Mouse (Mus musculus) retina, postnatal 7 days (tissue): Measurements from ENCODE around the gene Akap7.
"Not testable (repeated sequence)": the region's sequence is repeated elsewhere in the genome, so short reads cannot be mapped to it uniquely, and the experiment has no call there.

Experiments
- DNase-seq: peaks from one replicate; pipeline ENCODE4 v3.0.0-alpha.2; 2012; ENCODE audit warnings: low read depth, low spot score

Gene Akap7

GRCm38 (mm10) chr10:25192180-25193073, 115.2 kb downstream of the Akap7 start:
- DNase-seq: no peak

DNA sequence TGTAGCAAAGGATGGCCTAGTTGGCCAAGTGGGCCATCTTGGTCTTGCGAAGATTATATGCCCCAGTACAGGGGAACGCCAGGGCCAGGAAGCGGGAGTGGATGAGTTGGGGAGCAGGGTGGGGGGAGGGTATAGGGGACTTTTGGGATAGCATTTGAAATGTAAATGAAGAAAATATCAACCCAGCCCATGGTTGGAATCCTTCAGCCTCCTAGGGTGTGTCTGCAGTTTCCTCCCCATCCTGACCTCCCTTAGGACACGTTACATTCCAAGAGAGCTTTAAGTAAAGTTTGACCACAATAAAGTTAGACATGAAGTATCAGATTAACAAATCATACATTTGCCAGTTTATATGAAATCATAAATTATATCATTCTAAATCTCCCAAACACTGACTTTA, 116.5 kb downstream of the Akap7 start:
- DNase-seq: no peak

GRCm38 (mm10) chr10:25186240-25186639, 121.4 kb downstream of the Akap7 start:
- not testable (repeated sequence) for DNase-seq

DNA sequence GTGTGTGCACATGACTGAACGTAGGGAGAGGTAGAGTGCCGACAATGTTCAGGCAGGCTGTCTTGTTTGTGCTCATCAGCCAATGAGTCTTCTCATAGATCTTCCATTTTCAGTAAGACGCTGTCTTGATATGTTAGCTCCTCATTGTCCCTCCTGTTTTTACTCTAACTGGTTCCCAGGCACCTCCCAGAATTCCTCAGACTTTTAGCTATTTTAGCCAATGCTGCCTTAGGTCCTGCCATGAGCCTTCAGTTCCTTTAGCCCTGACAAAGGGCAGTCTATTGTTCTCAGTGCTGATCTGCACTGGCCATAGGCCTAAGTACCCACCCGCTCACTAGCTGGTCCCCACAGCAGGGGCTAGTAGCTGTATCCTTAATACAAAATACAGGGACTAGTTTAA, 122.0 kb downstream of the Akap7 start:
- DNase-seq: no peak

DNA sequence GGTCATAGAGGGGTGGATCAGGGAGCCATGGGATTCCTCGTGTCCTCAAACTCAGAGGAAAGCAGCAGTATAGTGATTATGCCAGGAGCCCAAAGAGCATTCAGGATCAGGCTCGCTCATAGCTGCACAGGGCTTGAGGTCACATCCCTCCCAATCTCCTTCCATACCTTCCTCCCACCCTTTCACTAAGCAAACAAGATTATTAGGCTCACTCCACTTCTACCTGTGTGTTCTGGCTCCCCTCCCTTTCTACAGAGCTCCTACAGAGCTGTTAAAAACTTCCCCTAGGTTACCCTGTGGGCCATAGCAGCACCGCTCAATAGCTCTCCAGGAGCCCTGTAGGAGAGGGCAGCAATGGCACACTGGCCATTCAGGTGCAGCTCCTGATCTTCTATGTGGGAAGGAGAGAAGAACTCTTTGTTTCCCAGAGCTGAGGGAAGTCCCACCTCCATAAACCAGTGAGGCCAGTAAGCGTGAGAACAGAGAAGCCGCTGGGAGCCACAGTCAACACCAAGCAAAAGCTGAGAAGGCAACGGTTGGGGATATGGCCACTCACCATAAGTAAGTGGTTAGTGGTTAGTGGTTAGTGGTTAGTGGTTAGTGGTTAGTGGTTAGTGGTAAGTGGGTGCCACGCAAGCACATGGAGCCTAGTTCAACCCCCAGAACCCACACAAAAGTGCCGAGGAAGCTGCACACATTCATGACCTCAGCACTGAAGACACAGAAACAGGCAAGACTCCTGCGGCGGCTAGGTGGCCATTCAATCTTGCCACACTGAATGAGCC, 122.7 kb downstream of the Akap7 start:
- no peak for DNase-seq

DNA sequence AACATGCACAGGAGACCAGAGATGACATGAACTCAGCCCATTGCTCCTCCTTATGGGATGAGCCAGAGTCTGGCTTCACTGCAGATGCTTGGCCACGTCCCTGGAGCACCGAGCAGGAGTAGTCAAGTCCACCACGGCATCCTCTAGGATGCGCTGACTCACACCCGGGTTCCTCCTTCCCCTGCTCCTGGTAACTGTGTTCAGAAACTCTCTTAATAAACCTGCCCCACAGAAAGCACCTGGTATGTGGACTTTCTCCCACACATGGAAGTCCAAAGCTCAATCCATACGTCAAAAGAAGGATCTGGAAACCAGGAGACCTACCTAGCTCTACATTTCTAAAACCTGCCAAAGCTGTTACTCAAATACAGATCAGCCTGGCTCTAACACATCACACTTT, 124.4 kb downstream of the Akap7 start:
- no peak for DNase-seq

GRCm38 (mm10) chr10:25179030-25179429, 128.6 kb downstream of the Akap7 start:
- DNase-seq: no peak

GRCm38 (mm10) chr10:25177270-25177669, 130.4 kb downstream of the Akap7 start:
- DNase-seq: no peak

DNA sequence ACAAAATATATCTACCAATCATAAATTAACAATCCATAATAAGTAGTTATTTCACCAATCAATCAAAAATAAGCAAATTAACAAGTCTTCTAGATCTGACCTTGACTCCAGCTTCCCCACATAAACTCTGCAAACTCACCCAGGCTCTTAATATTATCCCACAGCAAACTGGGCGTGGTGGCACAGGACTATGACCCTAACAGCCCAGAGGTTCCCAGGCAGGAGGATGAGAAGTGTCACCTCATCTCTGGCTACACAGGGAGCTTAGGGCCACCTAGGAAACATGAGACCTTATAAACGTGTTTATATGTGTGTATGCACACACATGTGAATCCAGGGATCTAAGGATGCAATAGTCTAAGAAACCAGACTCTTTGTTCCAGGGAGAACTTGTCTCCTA, 132.8 kb downstream of the Akap7 start:
- DNase-seq: no peak

GRCm38 (mm10) chr10:25167365-25168194, 140.1 kb downstream of the Akap7 start:
- no peak for DNase-seq

DNA sequence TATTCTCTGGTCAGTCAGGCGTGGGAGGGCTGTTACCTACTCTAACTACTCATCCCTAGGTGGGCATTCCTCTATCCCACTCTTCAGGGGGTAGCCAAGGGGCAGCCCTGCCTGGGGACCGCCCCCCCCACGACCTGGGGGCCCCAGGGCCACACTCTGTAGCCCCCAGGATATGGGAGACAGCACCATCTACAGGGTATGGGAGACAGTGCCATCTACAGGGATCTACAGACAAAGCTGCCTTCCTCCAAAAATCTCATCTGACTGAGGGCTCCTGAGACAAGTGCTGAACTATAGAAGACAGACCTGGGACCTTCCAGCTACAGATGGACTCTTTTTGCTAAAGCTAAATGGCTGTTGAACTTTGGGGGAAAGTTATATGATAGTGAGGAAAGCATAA, 144.2 kb downstream of the Akap7 start:
- DNase-seq: not testable (repeated sequence)

- no peak for DNase-seq
Measured at GRCm38 (mm10) chr10:25161701-25162100, 146.0 kb downstream of the Akap7 start.

- no peak for DNase-seq
Measured at GRCm38 (mm10) chr10:25158651-25159050, 149.0 kb downstream of the Akap7 start.

GRCm38 (mm10) chr10:25157339-25157738, 150.3 kb downstream of the Akap7 start:
- DNase-seq: no peak

DNA sequence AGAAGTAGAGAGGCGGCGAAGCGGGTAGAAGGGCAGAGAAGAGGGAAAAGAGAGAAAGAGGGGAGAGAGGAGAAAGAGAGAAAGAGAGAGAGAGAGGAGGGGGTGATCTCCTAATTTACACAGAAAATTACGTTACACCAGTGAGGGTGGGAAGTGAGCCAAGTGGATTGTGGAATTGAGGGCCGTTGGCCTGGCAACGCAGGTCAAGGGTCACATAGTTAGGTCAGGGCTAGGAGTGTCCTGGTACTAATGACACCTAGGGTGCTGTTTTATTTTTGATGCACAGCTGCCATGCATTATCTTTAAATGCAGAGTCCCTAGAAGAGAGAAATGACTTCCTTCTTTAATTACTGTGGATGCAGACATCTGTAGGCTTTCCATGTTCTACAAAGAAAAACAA, 153.4 kb downstream of the Akap7 start:
- no peak for DNase-seq

DNA sequence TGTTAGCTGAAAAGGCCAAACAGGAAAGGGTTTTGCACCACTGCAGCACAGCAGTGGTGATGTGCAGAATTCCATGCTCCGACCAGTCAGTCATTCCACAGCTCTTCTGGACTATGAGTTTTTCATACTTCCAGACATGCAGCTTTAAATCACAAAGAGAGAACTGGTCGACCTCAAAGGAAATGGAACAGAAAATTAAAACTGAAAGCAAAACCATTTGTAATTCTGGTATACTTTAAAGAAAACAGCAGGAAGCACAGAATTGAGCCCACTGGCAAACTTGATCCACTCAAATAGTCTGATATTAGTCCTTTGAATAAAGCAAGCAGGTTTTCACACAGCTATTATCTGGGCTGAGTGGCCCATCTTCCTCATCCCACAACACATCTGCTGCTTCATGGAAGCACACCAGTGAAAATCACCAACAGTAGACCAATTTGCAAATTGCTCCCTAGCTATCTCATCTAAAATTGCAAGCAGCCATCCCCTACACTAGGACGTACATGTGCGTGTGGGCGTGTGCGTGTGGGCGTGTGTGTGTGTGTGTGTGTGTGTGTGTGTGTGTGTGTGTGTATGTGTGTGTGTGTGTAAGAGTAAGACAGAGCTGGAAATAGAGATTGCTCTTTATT, 156.4 kb downstream of the Akap7 start:
- no peak for DNase-seq

DNA sequence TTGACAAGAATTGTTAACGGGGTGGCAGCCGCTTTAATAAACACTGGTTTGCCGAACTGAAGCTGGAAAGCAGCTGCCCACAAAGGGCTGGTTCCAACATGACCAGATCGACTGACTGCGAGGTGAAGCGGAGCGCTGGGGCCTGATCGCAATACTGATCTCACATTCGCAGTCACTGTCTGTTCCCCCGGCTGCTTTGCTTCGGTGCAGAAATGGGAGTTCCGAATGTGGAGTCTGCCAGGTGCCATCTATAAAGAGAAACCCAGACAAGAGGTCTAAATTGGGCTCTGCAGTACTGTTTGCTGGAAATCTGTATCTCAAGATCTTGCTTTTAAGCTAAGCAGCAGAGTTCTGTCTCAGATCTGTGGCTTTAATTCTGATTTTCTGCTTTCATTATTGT, 161.8 kb downstream of the Akap7 start:
- no peak for DNase-seq

GRCm38 (mm10) chr10:25144787-25145761, 162.6 kb downstream of the Akap7 start:
- no peak for DNase-seq

- DNase-seq: no peak
Measured at GRCm38 (mm10) chr10:25141781-25142180, 165.9 kb downstream of the Akap7 start.

GRCm38 (mm10) chr10:25140155-25140755, 167.4 kb downstream of the Akap7 start:
- peak; percentile 20 for DNase-seq
